Mouse (Mus musculus) cerebellum, adult (tissue): ENCODE data around the gene Bik.
"Not testable (repeated sequence)": the region's sequence is repeated elsewhere in the genome, so short reads cannot be mapped to it uniquely, and the experiment has no call there.

ENCODE experiments used
- ATAC-seq: cut with Nextera tagmentation; 2 replicates; pipeline ENCODE4 v1.9.2; 2017; ENCODE audit warnings: mild to moderate bottlenecking, moderate library complexity, mixed read lengths; ENCODE audit not compliant: insufficient number of reproducible peaks, low FRiP score, low TSS enrichment

Bik gene

DNA sequence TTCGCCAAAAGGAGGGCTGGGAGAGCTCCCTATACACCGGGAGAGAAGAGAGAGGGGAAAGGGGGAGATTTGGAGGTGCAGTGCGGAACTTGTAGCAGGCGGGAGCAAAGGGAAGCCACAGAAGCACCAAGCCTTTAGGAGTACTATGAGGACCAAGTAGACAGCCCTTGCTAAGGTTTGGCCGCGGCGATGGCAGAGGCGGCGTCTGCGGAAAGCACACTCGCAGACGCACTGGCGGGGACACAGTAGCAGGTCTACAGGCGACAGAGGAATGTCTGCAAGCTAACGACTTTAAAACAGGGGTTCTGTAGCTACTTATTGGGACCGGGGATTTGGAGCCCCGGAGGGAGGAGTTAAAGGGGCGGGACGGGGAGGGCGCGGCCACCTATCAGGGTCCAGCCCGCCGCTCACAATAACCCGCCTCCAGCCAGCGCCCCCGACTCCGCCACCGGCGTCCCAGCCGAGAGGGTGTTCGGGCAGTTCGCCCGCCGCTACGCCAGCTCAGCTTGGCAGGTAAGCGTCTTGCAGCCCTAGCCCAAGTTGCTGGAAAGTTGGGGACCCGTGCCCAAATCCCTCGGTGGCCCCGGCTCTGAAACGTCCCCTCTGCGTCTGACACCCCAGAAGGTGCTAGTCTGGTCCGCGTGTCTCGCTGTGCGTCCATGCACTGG, at the start of gene Bik:
Bik (plus strand) TSS at position 439 of the 668 bp plus-strand sequence.
- no peak for ATAC-seq

DNA sequence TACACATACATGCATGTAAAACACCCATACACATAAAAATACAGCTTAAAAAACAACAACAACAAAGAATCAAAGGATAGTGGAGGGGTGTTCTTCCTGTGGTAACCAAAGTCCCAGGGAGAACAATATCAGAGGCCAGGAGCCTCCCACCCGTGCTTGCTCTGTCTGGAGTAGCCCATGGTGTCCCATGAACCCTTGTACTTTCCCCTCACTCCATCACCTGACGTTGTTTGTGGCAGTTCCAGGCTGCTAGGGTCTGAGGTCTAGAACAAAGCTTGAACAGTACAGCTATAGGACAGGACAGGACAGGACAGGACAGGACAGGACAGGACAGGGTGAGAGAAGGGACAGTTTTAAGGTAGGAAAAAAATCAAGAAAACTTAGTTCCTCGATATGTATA, 48.6 kb upstream of the Bik start:
- no peak for ATAC-seq

DNA sequence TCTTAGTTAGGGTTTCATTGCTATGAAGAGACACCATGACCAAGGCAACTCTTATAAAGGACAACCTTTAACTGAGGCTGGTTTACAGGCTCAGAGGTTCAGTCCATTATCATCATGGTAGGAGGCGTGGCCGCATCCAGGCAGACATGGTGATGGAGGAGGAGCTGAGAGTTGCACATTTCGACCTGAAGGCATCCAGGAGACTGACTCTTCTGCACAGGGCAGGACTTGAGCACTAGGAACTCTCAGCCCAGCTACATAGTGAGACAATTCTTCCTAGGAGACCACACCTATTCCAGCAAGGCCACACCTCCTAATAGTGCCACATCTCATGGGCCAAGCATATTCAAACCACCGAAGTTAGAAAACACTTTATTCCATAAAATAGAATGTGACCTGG, 46.8 kb upstream of the Bik start:
- ATAC-seq, result no peak

DNA sequence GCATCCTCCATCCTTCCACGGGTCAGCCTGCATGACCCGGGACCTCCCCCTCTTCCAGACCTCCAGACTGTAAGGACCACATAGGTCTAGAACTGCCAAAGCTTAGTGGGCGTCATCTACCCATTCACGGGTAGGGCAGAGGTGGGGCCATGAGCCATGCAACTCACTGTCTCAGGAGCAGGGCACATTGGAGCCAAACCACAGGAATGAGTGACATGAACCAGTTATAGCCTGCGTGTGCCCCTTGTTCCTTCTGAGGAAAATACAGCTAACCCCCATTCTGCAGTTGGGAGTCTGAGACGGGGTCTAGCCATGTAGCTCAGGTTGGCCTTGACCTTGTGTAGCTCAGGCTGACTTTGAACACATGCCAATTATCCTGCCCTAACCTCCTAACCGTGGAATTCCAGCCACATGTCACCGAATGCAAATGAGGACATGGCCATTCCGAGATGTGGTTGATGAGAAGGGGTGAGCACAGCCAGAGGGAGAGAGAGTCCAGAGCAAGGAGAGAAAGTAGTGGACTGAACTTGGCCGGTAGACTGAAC, 45.4 kb upstream of the Bik start:
- no peak for ATAC-seq

DNA sequence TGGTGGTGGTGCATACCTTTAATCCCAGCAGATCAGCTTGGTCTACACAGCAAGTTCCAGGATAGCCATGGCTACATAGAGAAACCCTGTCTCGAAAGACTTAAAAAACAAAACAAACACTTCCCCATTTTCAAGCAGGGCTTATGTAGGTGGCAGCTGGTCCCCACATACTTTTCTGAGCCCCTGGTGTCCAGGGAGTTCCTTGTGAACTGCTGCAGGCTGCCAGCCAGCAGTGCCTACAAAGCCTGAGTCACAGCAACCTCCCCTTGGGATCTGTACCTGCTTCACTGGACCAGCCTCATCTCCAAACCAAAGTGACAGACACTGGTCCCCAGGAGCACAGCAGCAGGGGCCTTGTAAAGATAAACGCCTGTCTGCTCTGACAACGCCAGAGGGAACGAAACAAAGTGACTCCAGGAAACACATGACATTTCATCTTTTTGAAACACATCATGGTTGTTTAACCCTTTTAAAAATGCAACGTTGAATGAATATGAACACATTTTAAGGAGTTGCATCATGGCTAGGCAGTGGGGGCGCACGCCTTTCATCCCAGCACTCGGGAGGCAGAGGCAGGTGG, 43.9 kb upstream of the Bik start:
- ATAC-seq, result no peak

DNA sequence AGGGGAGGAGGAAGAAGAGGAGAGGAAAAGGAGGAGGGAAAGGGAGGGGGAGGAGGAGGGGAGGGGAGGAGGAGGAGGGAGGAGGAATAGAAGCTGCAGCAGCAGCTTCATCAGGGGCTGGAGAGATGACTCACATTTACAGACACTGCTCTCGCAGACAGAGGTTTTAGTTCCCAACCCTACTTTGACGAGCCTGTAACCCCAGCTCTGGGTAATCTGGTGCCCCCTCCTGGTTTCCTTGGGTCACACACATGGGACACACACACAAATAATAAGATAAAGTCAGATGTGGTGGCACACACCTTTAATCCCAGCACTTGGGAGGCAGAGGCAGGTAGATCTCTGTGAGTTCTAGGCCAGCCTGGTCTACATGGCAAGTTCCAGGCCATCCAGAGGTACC, 43.2 kb upstream of the Bik start:
- ATAC-seq, result no peak

DNA sequence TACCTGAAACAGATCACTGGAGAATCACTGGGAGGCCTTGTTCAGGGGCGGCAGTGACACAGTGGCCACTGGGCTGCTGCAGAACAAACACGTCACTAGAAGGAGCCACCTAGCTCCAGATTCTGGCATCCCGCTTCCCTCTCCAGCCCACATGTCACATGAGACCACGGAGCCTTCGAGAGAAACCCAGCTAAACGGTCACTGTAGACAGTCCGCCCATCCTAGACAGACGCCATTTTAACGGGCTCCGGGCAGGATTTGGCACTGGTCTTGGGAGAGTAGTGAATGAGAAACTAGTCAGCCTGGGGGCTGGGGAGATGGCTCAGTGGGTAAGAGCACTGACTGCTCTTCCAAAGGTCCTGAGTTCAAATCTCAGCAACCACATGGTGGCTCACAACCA, 42.4 kb upstream of the Bik start:
- no peak for ATAC-seq

DNA sequence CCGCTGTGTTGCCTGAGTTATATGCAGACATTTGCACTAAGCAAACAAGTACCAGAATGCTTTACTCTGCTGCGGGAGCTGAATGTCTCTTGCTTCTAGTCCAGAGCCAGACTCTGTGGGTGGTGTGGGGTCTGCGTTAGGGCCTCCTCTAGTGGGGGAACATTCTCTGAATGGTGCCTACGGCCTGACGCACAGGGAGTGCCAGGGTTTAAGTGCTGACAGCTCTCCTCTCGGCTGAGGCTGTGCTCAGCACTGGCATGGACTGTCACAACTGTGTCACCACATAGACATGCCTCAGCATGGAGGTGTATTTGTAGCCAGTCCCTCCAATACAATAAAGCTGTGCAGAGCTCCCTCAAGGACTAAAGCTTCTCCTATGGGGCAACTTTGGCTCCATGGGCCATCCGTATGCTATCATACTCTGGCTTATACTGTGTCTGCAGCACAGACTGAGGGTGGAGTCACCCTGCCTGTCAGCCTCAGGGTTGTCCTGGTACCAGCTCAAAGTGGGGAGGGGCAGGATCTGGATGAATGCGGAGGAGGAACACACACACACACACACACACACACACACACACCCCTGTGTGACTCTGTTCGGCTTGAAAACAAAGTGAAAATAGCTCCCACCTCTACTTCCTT, 39.1 kb upstream of the Bik start:
- no peak for ATAC-seq

DNA sequence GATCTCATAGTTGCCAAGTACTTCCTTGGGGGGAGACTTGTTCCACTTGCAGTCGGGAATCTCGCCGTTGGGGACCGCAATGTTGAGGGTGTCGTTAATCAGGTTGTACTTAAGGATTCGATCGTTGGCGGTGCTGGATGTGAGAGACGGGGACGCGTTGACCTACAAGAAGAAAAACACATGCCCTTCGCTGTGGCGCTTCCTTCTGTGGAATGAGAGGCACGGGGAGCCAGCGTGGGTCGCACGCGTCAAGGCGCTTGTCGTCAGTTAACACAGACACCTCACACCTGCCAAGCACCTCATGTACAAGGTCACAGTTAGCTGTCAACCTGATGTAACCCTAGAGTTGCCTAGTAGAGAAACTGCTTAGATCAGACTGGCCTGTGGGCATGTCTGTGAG, 37.2 kb upstream of the Bik start:
- ATAC-seq, result no peak

DNA sequence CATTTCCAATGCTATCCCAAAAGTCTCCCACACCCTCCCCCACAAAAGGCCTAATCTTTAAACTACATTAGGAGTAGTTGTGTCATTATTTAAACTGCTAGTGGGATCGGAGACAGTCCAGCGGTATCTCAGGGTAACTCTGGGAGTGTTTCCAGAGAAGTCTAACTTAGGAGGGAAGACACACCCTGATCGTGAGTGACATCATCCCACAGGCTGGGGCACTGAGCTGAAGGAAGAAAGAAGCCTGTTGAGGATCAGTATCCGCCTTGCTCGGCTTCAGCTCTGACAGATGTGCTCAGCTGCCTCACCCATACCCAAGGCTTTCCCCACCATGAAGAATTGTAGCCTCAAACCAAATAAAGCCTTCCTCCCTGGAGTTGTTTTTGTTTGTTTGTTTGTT, 34.8 kb upstream of the Bik start:
- ATAC-seq, result no peak

DNA sequence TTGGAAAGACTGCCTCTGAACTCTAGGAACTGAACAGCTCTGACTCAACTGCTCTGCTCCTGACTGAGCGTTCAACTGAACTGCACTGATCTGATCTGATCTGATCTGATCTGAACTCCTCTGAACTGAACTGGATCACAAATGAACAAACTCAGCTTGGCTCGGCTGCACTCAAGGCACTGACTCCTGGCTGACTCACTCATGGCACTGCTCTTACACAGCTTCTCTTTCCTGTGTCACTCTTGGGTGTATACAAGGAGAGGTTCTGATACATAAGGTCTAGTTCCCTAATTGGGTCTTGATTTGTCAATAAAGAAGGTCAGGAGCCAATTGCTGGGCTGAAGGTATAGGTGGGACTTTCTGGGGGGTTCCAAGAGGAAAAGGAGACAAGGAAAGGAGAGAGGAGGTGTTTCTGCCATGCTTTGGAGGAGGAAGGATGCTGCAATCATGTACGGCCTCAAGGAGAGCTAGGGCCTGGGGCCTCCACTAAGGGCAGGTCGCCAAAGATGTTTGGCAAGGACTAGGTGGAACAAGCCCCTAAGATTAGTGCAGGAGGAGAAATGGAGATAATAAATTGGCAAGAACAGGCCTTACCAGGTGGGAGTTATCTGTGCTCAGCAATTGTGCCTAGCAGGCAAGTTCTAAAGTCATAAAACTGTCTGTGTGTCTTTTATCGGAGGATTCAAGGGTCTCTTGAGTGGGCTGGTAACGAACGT, 32.6 kb upstream of the Bik start:
- no peak for ATAC-seq

DNA sequence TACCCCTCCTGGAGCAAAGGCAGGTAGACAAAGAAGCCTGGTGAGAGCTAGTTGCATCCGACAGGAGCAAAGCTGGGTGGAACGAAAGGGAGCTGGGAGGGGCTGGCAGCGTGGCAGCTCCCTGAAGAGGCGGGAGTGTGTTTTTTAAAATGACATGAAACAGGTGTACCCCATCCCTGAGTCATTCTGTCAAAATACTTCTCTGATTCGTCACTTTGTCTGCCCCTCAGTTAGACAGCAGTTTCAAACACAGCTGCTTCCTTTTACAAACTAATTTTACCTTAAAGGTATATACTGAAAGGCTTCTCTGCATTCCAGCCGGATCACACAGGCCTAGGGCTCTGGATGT, 32.1 kb upstream of the Bik start:
- ATAC-seq, result no peak

DNA sequence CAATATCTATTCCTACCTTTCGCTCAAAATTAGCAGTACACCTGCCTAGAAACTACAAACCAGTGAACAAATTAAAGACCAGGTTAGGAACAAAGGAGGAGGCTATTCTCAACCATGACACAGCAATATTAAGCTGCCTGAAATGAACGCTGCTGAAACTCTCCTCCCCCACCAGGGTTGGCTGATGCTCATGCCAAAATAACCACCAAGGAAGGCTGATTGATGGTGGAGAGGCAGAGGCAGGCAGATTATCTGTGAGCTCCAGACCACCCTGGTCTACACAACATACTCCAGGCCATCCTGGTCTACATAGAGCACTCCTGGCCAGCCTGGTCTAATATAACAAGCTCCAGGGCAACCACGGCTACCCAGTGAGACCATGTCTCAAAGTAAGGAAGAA, 31.5 kb upstream of the Bik start:
- no peak for ATAC-seq

DNA sequence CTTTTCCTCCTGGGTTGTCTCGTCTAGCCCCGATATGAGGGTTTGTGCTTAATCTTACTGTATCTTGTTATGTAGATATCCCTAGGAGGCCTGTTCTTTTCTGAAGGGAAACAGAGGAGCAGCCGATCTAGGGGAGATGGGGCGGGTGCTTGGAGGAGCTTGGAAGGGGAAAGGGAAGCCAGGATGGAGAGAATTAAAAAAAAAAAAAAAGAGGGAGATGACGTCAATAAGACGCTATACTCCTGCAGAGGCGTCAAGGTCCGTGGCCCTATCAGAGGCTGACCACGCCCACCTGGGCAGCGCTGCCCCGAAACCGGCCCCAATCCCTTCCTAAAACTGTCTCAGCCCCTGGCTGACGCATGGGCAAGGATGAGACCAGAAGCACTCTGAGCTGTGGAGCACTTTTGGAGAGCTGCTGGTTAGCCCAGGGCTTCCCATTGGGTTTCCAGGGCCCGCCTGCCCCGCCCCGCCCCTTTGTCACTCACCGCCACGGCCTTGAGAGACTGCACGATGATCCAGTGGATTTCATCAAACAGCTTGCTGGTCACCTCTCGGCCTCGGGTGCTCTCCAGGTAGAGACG, 30.8 kb upstream of the Bik start:
- no peak for ATAC-seq

DNA sequence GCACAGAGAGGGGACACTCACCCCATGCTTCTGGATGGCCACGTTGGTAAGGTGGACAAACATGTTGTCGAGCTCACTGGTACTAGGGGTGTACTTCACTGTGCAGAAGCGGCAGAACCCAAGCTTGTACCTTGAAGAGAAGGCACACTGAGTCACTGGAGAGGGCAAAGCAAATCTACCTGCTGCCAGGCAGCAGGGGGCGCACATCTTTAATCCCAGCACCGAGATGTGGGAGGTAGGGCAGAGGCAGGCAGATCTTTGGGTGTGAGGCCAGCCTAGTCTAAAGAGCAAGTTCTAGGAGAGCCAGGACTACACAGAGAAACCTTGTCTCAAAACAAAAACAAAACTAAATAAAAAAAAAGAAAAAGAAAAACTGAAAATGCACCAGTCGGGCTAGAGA, 29.4 kb upstream of the Bik start:
- no peak for ATAC-seq

DNA sequence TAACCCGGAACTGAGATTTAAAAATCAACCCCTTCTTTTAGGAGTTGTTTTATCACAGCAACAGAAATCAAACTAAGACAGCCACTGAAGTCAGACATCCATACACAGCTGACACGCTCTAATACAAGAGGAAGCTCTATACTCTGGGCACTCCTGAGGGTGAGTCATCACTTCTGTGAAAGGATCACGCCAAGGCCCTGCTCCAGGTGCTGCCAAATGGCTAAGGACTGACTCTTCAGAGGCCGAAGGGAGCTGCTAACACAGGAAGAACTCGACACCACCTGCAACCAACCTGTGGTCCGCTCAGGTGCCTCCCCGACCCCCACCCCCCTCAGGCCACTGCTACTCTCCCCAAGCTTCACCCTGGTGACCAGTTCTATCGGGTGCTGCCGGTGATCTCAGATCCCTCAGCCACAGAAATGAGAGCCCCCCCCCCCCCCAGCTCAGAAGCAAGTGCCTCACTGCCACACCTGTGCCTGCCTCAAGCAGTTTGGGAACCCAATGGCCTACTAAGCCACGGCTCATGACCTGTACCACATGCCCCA, 27.4 kb upstream of the Bik start:
- ATAC-seq, result no peak

DNA sequence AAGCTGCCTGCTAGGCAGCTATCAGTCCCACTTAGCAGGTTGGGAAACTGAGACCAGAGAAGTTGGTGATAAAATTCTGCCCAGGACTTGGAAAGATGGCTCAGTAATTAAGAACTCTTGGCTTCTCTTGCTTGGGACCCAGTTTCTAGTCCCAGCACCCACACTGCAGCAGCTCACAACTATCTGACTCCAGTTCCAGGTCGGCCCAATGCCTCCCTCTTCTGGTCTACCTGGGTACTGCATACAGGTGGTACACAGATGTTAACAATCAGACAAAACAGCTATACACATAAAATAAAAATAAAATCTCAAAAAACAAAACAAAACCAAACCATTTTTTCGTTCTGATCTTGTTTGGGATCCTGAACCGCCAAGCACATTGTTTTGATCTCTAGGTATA, 26.3 kb upstream of the Bik start:
- no peak for ATAC-seq

DNA sequence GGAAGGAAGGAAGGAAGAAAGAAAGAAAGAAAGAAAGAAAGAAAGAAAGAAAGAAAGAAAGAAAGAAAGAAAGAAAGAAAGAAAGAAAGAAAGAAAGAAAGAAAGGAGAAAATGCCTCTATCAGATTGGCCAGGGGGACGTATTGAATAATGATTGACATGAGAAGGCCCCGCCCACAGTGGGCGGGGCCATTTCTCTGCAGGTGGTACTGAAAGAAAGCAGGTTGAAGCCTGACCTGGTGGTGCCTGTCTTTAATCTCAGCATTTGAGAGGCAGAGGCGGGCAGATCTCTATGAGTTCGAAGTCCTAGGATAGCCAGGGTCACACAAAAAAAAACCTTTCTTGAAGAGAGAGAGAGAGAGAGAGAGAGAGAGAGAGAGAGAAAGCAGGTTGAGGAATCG, 25.2 kb upstream of the Bik start:
- ATAC-seq, result not testable (repeated sequence)

DNA sequence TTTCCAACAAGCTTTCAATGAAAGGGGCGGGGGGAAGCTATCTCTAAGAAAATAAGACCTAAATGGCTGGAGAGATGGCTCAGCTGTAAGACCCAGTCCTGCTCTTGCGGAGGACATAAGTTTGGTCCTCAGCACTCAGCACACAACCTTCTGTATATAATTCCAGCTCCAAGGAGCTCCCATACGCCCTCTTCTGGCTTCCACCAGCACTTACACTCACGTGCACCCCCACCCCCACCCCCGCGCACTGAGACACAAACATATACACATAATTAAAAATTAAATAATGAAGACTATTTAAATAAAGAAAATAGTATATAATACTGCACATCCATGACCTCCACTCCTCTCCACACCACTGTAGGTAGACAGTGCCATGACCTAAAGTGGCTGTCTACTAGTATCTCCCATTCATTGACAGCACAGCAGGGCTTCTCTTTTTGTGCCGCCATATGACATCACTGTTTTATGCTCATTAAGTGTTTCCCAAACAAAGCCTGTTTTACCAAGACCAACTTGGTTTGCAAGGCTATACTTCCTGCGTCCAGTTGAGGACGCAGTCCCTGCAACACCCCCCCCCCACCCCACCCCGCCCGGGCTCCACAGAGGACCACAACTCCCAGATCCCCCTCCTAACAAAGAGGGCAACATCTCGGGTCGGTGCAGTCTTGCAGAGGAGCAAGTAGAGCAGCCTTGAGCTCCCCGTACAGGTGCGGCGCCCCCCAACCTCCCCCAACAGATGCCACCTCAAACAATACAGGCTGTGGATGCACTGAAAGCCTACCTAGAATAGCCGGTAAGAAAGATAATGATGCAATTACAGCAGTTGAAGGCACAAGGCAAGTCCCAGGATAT, 16.5 kb upstream of the Bik start:
- ATAC-seq, result no peak; the same call in 1 of the 2 replicates
